Mouse (Mus musculus) ovary, adult 18-20 months (tissue): Measurements from ENCODE around the gene Ice2.

ENCODE experiments used
- DNase-seq: peaks from one replicate; pipeline ENCODE4 v3.0.0; 2022; ENCODE audit warnings: low spot score, mixed read lengths

The Ice2 gene

DNA sequence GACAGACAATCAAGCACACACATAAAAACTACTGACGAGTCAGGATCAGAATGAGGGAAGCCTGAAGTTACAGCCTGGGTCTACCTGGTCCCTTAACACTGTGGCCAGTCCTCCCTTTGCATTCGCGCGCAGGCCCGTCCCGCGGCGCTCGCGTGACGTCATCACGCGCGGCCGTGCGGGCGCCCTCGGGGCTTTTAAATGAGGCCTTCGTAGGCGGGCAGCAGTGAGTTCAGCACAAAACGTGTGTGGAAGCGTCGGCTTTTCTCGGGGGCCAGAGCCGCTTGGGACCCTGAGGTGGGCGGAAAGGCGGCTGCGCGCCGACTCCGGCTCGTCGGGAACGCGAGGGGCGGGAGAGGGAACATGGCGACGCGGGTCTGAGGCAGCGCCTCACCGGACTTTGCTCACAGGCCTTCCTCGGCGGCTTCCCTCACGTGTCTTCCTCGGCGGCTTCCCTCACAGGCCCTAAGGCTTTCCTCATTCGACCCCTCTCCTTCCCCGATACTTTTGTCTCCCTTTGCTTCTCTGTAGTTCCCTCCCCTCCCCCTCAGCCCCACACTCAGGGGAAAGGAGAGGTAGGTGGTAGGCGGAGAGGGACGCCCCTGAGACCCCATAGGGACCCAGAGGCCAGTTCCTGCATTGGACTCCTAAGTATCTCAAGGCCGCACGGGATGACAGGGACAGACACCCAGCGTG, at the start of gene Ice2:
Gene Ice2, plus strand, starts transcription at position 147 of the 693 bp plus-strand sequence.
- DNase-seq = peak; percentile 60

DNA sequence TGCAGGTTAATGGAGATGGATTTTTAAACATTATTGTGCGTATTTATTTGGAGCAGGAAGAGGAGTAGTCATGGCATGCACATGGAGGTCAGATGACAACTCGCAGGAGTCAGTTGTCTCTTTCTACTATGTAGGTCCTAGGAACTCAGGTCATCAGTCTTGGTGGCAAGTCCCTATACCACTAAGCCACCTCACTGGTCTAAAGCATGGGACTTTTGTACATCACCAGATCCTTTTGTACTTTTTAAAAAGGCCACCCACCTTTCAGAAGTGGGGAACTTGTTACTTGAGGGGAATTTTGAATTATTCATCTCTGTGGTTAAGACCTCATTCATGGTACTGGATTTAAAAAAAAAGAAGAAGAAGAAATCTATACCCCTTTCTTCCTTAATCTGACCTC, 48.2 kb upstream of the Ice2 start:
- no peak for DNase-seq

DNA sequence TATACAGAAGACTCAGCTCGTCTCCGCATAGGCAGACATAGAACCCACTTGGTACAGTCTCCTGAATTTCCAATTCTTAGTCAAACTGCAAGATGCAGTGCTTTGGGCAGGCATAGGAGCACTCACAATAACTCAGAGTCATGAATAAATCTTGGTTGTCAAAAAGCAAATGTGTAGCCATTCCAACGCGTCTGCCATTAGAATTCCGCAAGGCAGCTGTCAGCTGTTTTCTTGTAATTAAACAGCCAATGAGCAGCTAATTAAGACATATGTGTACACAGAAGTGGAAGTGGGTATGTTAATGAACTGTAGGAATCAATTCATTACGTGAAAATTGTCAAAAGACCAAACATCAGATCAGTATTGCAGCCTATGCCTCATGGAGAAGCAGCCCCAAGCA, 43.5 kb upstream of the Ice2 start:
- no peak for DNase-seq

DNA sequence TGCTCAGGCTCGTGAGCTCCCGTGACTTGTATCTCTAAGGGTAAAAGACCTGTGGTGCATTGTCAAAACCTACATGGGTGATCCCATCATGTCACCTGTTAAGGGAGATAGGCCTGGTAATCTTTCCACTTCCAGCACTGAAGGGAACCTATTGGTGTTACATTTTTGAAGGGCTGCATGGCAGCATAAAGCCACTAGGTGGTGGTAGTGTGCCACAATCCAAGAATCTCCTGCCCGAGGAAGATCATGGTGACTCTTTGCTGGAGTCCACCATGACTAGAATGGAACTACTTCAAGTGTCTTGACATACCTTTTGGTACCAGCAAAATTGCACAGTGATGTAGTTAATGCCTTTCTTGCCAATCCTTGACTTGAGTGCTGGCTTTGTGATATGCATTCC, 39.9 kb upstream of the Ice2 start:
- DNase-seq = no peak

DNA sequence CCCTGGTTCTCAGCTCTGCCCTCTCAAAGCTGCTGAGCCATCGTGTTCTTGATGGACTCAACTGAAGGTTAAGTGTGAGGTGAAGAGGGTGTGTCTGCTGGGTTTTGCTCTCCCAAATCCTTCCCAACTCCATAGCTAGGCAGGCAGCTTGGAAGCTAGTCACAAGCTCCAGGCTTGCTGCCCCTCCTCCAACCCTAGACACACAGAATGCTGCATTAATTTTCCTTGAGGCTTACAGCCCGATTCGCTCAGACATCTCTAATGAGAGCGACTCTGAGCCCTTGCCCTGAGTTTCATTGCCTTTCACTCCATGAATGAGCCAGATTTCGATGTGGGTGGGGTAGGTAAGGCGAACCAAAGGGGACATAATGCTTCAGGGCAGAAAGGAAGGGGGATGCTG, 38.9 kb upstream of the Ice2 start:
- DNase-seq = no peak

- DNase-seq = no peak
These were observed 35.7 kb upstream of the Ice2 start for GRCm38 (mm10) chr9:69361951-69362445.

DNA sequence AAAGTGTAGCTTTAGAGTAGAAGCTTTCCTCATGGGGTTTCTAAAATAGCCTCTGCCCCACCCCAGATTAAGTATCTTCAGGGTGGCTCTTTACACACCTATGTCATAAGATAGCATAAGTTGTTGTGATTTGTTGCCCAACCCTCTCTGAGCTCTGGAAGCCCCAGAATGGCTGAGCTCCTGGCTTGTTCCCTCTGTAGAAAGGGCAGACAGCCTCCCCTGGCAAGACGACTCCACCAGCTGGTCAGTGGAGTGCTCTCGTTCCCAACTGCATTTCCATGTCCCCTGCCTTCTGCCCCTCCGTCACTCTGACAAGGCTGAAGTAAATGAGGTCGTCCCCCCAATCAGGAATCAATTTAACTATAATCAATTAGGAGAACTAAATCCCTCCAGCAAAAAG, 34.9 kb upstream of the Ice2 start:
- no peak for DNase-seq

DNA sequence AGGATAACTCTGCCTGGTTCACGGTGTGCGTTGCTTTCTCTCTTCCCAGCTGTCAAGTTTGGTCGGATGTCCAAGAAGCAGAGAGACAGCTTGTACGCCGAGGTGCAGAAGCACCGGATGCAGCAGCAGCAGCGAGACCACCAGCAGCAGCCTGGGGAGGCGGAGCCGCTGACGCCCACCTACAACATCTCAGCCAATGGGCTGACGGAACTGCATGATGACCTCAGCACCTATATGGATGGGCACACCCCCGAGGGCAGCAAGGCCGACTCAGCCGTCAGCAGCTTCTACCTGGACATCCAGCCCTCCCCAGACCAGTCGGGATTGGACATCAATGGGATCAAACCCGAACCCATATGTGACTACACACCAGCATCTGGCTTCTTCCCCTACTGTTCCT, 33.6 kb upstream of the Ice2 start:
- no peak for DNase-seq

DNA sequence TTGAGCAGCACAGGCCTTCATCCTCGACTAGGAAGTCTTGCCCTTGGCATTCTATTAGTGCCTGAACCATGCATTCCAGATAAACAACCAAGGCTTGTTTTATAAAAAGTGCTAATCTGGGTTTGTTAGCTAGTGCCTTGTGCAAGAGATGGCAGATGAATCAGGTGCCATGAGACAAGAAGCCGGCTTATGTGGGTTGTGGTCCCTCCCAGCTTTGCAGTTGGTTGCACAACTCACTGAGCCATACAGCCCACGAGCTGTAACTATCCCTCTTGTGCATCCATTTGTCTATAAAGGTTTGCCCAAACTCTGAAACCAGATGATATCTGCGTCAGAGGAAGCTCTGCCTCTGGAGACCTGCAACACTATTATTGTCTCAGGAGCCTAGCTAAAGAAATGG, 30.7 kb upstream of the Ice2 start:
- DNase-seq = no peak

GRCm38 (mm10) chr9:69368071-69368470, 29.6 kb upstream of the Ice2 start:
- DNase-seq = no peak

DNA sequence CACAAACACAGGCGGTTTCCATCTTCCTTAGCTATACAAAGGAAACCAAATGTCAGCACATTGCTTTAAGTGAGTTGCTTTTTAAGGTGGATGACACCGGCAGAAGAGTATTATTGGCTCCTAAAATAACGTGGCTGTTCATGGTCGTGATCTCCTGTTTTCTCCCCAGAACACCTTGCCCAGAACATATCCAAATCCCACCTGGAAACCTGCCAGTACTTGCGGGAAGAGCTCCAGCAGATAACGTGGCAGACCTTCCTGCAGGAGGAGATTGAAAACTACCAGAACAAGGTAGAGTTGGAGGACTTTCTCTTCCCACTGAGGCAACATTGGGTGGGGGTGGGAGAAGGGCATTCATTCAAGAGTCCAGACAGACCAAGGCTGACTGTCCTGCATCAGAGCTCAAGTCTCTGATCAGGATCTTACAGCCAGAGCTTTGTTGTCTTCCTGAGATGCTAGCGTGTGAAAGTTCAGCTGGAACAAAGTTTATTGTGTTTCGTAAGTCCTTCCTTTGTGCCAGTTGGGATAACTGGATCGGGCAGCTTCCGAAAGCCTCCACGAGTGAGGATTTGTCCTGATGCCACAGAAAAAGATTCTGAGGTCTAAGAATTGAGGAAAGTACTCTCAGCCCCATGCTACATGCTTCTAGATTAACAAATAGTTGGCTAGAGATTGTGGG, 26.5 kb upstream of the Ice2 start:
- DNase-seq = peak; percentile 24

- no peak for DNase-seq
These were observed 24.8 kb upstream of the Ice2 start for GRCm38 (mm10) chr9:69372871-69373270.

DNA sequence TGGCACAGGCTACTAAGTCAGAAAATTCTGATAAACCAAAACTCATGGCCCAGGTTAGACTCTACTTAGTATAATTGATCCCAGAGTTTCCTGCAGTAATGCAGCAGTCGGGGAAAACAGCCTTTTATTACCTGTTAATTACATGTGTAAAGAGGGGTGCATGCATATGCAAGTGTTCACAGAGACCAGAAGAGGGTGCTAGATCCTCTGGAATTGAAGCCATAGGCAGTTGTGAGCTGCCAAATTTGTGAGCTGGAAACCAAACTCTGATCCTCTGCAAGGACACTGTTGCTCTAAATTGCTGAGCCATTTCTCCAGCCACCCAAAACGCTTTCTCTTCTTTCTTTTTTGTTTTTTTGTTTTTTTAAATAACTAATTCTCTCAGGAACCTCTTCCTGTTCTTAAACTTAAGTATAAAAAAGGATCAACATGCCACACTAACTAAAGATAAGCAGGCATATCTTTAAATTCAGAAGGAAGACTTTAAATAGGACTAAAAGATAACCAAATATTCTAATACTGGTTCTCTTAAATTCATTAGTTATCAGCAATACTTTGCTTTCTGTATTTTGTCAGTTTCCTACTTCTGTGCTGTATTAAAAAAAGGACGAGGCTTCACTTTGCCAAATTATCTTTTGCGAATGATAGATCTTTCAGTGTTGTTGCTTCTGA, 20.6 kb upstream of the Ice2 start:
- no peak for DNase-seq

GRCm38 (mm10) chr9:69377654-69378045, 20.1 kb upstream of the Ice2 start:
- DNase-seq = no peak

DNA sequence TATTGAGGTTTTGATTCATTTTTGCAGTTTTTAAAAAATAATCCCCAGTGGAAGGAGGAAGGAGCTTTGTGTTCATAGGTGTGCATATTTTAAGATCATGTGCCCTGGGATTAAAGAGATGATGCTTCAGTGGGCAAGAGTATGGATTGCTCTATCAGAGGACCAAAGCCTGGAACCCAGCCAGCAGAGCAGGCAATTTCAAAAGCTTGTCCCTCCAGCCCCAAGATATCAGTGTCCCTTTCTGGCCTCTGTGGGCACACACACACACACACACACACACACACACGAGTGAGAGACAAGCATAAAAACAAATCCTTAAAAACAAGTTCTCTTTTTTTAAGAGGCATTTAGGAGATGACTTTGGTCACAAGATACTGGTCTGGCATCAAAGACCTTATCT, 17.2 kb upstream of the Ice2 start:
- no peak for DNase-seq

DNA sequence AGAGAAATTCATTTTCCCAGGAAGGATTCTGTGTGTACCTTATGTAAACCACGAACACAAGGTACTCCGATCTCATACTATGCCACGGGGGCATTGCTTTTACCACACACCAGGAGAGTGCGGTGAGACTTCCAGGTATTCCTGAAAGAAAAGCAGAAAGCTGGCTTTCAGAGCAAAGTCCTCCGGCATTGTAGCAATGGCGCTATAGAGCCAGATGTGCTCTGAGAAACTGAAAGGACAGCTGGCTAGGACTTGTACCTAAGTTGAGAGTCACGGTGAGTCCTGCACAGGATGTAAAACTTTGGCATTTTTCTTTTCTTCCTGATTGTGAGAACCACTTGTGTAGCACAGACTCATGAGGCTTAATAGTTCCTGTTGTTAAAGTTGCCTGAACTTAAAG, 16.0 kb upstream of the Ice2 start:
- DNase-seq = no peak

GRCm38 (mm10) chr9:69384475-69384874, 13.2 kb upstream of the Ice2 start:
- DNase-seq = no peak

- no peak for DNase-seq
These were observed 12.8 kb upstream of the Ice2 start for GRCm38 (mm10) chr9:69384905-69385304.

DNA sequence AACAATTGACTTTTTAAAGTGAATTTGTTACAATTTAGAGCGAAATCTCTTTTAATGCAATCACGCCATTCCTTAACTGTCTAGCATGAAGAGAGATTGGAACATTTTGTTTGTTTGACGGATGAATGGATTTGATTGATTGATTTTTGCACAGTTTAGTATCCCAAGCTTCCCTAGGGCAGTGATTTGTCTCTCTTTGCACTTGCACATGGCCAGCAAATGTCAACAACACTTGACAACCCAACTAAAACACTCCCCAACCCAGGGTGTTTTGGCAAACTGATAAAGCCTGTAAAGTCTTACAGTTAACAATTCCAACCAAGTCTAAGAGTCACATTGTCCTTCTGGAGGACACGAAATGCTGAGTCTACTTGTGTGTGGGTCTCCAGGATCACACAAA, 10.4 kb upstream of the Ice2 start:
- DNase-seq = no peak

DNA sequence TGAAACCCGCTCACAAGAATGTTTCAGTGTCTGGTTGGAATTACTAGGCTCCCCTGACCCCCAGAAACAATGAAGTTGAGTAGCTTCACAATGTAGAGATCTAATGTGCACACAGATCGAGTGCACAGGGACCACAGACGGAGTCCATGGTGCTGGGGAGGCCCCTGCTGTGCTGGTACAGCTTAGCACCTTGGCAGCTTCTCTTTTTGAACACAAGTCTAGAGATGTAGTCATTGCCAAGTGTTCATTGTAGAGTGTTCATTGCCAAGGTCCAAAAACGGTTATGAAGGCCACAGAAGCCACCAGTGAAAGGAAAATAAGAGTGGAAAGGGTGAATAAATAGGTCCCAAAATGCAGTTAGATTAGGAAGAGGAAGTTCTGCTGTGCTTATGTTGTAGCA, 7.1 kb upstream of the Ice2 start:
- DNase-seq = no peak

DNA sequence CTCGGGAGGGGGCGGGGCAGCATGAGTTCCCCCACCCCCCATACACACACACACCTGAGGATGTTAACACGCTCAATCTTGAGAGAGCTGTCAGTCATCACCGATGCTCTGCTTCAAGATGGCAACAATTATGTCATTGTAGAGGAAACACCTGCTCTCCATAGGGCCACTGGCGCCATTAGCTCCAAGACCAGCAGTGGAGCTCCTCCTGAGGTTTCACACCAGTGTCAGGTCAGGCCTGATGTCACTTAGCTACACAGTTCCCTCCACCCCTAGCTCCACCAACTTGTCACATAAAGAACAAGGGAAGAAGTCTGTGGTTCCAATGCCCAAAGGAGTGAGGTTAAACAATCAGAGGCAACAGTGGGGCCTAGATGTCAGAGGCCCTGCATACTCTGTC, 3.5 kb upstream of the Ice2 start:
- no peak for DNase-seq

DNA sequence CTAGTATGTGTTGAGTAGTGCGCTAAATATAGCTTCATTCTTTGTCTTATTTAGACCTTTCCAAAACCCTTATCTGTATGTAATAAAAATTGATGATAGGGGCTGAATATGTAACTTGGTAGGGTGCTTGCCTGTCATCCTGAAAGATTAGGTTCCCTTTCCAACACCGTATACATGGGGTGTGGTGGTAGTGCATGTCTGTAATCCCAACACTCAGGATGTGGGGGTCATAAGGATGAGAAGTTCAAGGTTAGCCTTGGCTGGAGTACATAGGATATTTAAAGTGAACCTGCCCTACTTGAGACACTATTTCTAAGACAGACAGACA, 310 bp upstream of the Ice2 start:
- no peak for DNase-seq

GRCm38 (mm10) chr9:69398453-69398850, 746 bp downstream of the Ice2 start:
- DNase-seq = no peak

DNA sequence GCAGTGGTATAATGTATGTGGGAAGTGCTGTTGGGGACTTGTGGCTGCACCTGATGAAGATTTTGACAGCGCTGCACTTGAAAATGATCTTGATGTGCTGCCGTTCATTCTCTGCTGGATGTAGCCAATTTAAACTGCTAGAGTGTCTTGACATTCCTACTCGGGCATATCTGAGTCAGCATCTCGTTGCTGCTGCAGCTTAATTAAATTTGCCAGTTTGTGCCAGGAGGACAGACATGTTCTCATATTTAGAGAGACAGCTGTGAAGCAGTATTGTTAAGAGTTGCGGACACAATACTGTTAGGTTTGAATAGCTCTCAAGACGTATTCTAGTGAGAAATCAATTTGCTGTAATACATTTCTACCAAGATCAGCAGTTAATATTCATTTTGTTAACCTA, 7.0 kb downstream of the Ice2 start:
- DNase-seq = no peak
